Mouse (Mus musculus): ENCODE results near the gene Txlna.

- no peak for TF ChIP-seq POLR2A (IDR thresholded peaks at IDR 0.05; ENCODE audit: low read depth, low read length)
- no peak for TF ChIP-seq CTCF (conservative IDR thresholded peaks at IDR 0.05; ENCODE audit: insufficient read depth, insufficient read length, low read depth, low read length)
Observed at GRCm38 (mm10) chr4:129626035-129626434, 14.8 kb downstream of the Txlna start.
